22 mouse cellular contexts compared by ENCODE assay signal in genomic region chrX:36941106-36941505, GRCm38 (mm10).
"Had no signal": no experiment of that assay in that cellular context is flagged by ENCODE, and none has a peak within 500 bp of the region (broad histone marks: within the 10 kb centered on the region; RNA-seq: fewer than 3 reads in every experiment).

No protein-coding gene starts in this region.

- H3K4me1 ChIP-seq: liver, embryonic 15.5 days; lung, embryonic 15.5 days; megakaryocyte, embryonic 14.5 days; midbrain, embryonic 13.5 days; midbrain, embryonic 15.5 days; neural tube, embryonic 12.5 days; stomach, embryonic 15.5 days had no signal

- H3K27me3 ChIP-seq: liver, embryonic 15.5 days; lung, embryonic 15.5 days; midbrain, embryonic 13.5 days; midbrain, embryonic 15.5 days; neural tube, embryonic 12.5 days; stomach, embryonic 15.5 days had no signal

- H3K27ac ChIP-seq: liver, embryonic 15.5 days; lung, embryonic 15.5 days; macrophage; midbrain, embryonic 13.5 days; midbrain, embryonic 15.5 days; neural tube, embryonic 12.5 days; stomach, embryonic 15.5 days; stomach, postnatal 0 days had no signal

- H3K4me2 ChIP-seq: liver, embryonic 15.5 days; lung, embryonic 15.5 days; midbrain, embryonic 11.5 days; midbrain, embryonic 13.5 days; midbrain, embryonic 15.5 days; neural tube, embryonic 12.5 days; stomach, embryonic 15.5 days had no signal

- H3K4me3 ChIP-seq: liver, embryonic 15.5 days; lung, embryonic 15.5 days; megakaryocyte, embryonic 14.5 days; midbrain, embryonic 13.5 days; midbrain, embryonic 15.5 days; neural tube, embryonic 12.5 days; stomach, embryonic 15.5 days had no signal

- H3K36me3 ChIP-seq: liver, embryonic 15.5 days; lung, embryonic 15.5 days; stomach, embryonic 15.5 days had no signal

- DNase-seq: liver, postnatal 0 days; lung, postnatal 14 days; lung, postnatal 36 days; retina, postnatal 1 day; right cerebral cortex, adult 18-20 months; right cerebral cortex, postnatal 25 days; right cerebral cortex, postnatal 4 days; spleen, adult 18-20 months; thymus, adult 2 months; thymus, postnatal 25 days; thymus, postnatal 4 days had no signal

- ATAC-seq: liver, postnatal 0 days; lung, postnatal 0 days; midbrain, embryonic 13.5 days; midbrain, embryonic 15.5 days had no signal

- H3K9me3 ChIP-seq: liver, embryonic 15.5 days; lung, embryonic 15.5 days; midbrain, embryonic 13.5 days; midbrain, embryonic 15.5 days; neural tube, embryonic 12.5 days; stomach, embryonic 15.5 days had no signal

- H3K9ac ChIP-seq: liver, embryonic 15.5 days; liver, postnatal 0 days; lung, embryonic 15.5 days; midbrain, embryonic 13.5 days; midbrain, embryonic 15.5 days; neural tube, embryonic 12.5 days; stomach, embryonic 15.5 days had no signal
